ENCODE assay signal across 8 mouse cellular contexts in the genomic region with DNA sequence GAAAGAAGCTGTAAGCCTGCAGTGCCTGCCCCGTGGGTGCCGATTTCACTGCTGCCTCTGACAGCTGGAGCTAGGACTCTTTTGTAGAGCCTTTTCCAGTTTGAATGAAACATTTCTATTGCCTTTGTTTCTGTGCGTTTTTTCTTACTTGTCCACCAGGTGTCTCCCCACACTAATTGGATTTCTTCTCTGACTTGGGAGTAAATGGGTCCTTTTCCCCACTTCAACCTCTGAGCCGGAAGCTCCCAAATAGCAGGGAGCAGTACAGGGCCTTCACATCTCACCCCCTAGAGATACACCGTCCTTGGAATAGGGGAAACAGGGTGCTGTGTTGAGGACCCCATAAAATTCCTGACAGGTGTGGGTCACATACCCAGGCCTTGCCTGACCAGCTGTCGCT. TPM values are rescaled to one million over a fixed set of nuclear protein-coding genes. Genes with fewer than 3 reads are reported as not detected.
DNase-seq lines count a peak whose midpoint lies in the region; ATAC-seq and TF ChIP-seq lines count a peak whose summit lies in the region.
"Had no signal": no experiment of that assay in that cellular context is flagged by ENCODE, and none has a peak within 500 bp of the region (broad histone marks: within the 10 kb centered on the region; RNA-seq: fewer than 3 reads in every experiment).

No protein-coding gene starts in this region.

- no peaks in the 10 kb centered on the region for H3K9me3 ChIP-seq in CH12.LX (replicated peaks; ENCODE audit: low read length)
- no peaks in the 10 kb centered on the region for H3K9me3 ChIP-seq in forebrain, embryonic 15.5 days
- H3K9me3 ChIP-seq in limb, embryonic 13.5 days: no peaks in the 10 kb centered on the region
- H3K9me3 ChIP-seq in stomach, embryonic 16.5 days (replicated peaks; ENCODE audit: control insufficient read depth, low read length): no peaks in the 10 kb centered on the region

- no peak for TF ChIP-seq EP300 in CH12.LX (IDR thresholded peaks at IDR 0.05; ENCODE audit: low read length)

- no peak overlapping the region for H3K4me3 ChIP-seq in CH12.LX (replicated peaks in 1 of 3; ENCODE audit: low read depth in 2 of 3, low read length in 2 of 3, poor library complexity in 1 of 3)
- H3K4me3 ChIP-seq in forebrain, embryonic 15.5 days: no peak overlapping the region
- no peak overlapping the region for H3K4me3 ChIP-seq in limb, embryonic 13.5 days
- H3K4me3 ChIP-seq in stomach, embryonic 16.5 days (replicated peaks; ENCODE audit: low read length): no peak overlapping the region

- H3K79me2 ChIP-seq in CH12.LX (replicated peaks; ENCODE audit: control insufficient read depth, extremely low read depth, insufficient read depth, poor library complexity, severe bottlenecking): peaks cover 8% of the 10 kb centered on the region; the same call in 1 of the 2 replicates

- H3K36me3 ChIP-seq in CH12.LX (replicated peaks in 1 of 2; ENCODE audit: control insufficient read depth in 1 of 2, insufficient read depth in 1 of 2, low read length in 1 of 2): peaks cover 28 to 54% of the 10 kb centered on the region in 2 experiments
- H3K36me3 ChIP-seq in forebrain, embryonic 15.5 days: peaks cover 27% of the 10 kb centered on the region
- peaks cover 41% of the 10 kb centered on the region for H3K36me3 ChIP-seq in limb, embryonic 13.5 days
- H3K36me3 ChIP-seq in stomach, embryonic 16.5 days (ENCODE audit: control insufficient read depth, insufficient read depth, low read length): peaks cover 10% of the 10 kb centered on the region; the same call in 1 of the 2 replicates

- peaks cover 8% of the 10 kb centered on the region for H3K27me3 ChIP-seq in CH12.LX (replicated peaks)
- no peaks in the 10 kb centered on the region for H3K27me3 ChIP-seq in forebrain, embryonic 15.5 days
- no peaks in the 10 kb centered on the region for H3K27me3 ChIP-seq in limb, embryonic 13.5 days
- H3K27me3 ChIP-seq in stomach, embryonic 16.5 days (ENCODE audit: control insufficient read depth, insufficient read depth, low read length): no peaks in the 10 kb centered on the region

- no peak overlapping the region for H3K4me2 ChIP-seq in CH12.LX (ENCODE audit: insufficient read depth, low read depth, poor library complexity, severe bottlenecking)
- no peak overlapping the region for H3K4me2 ChIP-seq in forebrain, embryonic 15.5 days (replicated peaks)
- peak overlapping the region; percentile 91; the same call in 1 of the 2 replicates for H3K4me2 ChIP-seq in limb, embryonic 13.5 days (replicated peaks)
- H3K4me2 ChIP-seq in stomach, embryonic 16.5 days (ENCODE audit: low read depth, low read length): no peak overlapping the region

- in situ Hi-C loops in CH12.LX (cut with MboI; ENCODE audit: low pct_ligation_motif_present, low pct_unique_long_range_greater_than_20kb, low sequenced_read_pairs): no loop called here

- 29% methylated on average over 6 of the region's 6 CpGs for WGBS in forebrain, embryonic 15.5 days
- 30% methylated on average over 6 of the region's 6 CpGs for WGBS in limb, embryonic 13.5 days
- WGBS in stomach, embryonic 16.5 days: 33% methylated on average over 6 of the region's 6 CpGs

- TF ChIP-seq POLR2A in CH12.LX (IDR thresholded peaks at IDR 0.05; ENCODE audit: low read depth, low read length): no peak

- H3K4me1 ChIP-seq in CH12.LX (ENCODE audit: control insufficient read depth in 1 of 2, insufficient read depth in 2 of 2): peaks cover 21 to 59% of the 10 kb centered on the region in 2 experiments
- H3K4me1 ChIP-seq in forebrain, embryonic 15.5 days: peaks cover 55% of the 10 kb centered on the region
- H3K4me1 ChIP-seq in limb, embryonic 13.5 days: peaks cover 46% of the 10 kb centered on the region
- H3K4me1 ChIP-seq in stomach, embryonic 16.5 days (ENCODE audit: control insufficient read depth, insufficient read depth, low read length): peaks cover 28% of the 10 kb centered on the region

- ATAC-seq in forebrain, embryonic 15.5 days (replicated peaks): no peak
- no peak for ATAC-seq in limb, embryonic 13.5 days (ENCODE audit: low FRiP score, low read depth)
- no peak for ATAC-seq in stomach, embryonic 16.5 days (ENCODE audit: insufficient read depth, low FRiP score)

- peak; percentile 65 for DNase-seq in 416B (ENCODE audit: low read depth)
- DNase-seq in CH12.LX (ENCODE audit: extremely low read depth): no peak
- DNase-seq in left cerebral cortex, adult 11 months (ENCODE audit: low spot score): no peak
- no peak for DNase-seq in gastrocnemius, adult 18-20 months (ENCODE audit: low spot score)

- peak; percentile 5 to 76; a peak in 3 of 4 replicates for TF ChIP-seq CTCF in CH12.LX (conservative IDR thresholded peaks at IDR 0.05 in 1 of 2, IDR thresholded peaks at IDR 0.05 in 1 of 2; ENCODE audit: low read depth in 2 of 2, low read length in 2 of 2)

- no peak overlapping the region for H3K9ac ChIP-seq in CH12.LX (ENCODE audit: insufficient read depth, low read depth)
- H3K9ac ChIP-seq in forebrain, embryonic 15.5 days (replicated peaks): 0 out of 2 replicates have a peak overlapping the region, but pooled peaks have one; percentile 9
- 0 out of 2 replicates have a peak overlapping the region, but pooled peaks have one; percentile 19 for H3K9ac ChIP-seq in limb, embryonic 13.5 days
- H3K9ac ChIP-seq in stomach, embryonic 16.5 days (ENCODE audit: low read length): no peak overlapping the region

- H3K27ac ChIP-seq in CH12.LX (ENCODE audit: insufficient read depth, low read depth): no peak overlapping the region
- peak overlapping the region; percentile 67 for H3K27ac ChIP-seq in forebrain, embryonic 15.5 days (replicated peaks)
- H3K27ac ChIP-seq in limb, embryonic 13.5 days: peak overlapping the region; percentile 99; the same call in 1 of the 2 replicates
- H3K27ac ChIP-seq in stomach, embryonic 16.5 days (ENCODE audit: low read length): 0 out of 2 replicates have a peak overlapping the region, but pooled peaks have one; percentile 99

- dilution Hi-C loops in CH12.LX (cut with MboI; ENCODE audit: extremely low pct_ligation_motif_present, extremely low pct_unique_long_range_greater_than_20kb, low sequenced_read_pairs): no loop called here

- TF ChIP-seq RAD21 in CH12.LX (IDR thresholded peaks at IDR 0.05; ENCODE audit: low read depth, low read length): peak; percentile 62

TF ChIP-seq in CH12.LX, 34 proteins besides CTCF, POLR2A, EP300 and RAD21:
- no peak for TF ChIP-seq RCOR1 (conservative IDR thresholded peaks at IDR 0.05; ENCODE audit: low read depth, low read length)
- TF ChIP-seq MAZ (IDR thresholded peaks at IDR 0.05; ENCODE audit: low read depth, low read length): no peak
- peak; percentile 70 for TF ChIP-seq SMC3 (IDR thresholded peaks at IDR 0.05; ENCODE audit: low read depth, low read length)
TF ChIP-seq in CH12.LX: peak in this region for 1.

RNA-seq across cellular contexts. Expression of a gene that starts 1.6 kb away (rescaled TPM):
- 17.5 and 22.1 TPM in 2 replicates for total RNA-seq in CH12.LX (2012; rRNA removed)
- 0.68 and 0.73 TPM in 2 replicates for total RNA-seq in CH12.LX (2014; rRNA removed)
- polyA plus RNA-seq in CH12.LX (2012; ENCODE audit: insufficient read length, low read depth): 2.2 and 3.1 TPM in 2 replicates
- 25.7 and 27.7 TPM in 2 replicates for polyA plus RNA-seq in forebrain, embryonic 15.5 days (2015; fragmentation: Nextera tagmentation; extraction: Ambion mirVana)
- polyA plus RNA-seq in limb, embryonic 13.5 days (2015; fragmentation: Nextera tagmentation; extraction: Ambion mirVana): 68.8 and 68.9 TPM in 2 replicates
- 27.7 and 36.0 TPM in 2 replicates for polyA plus RNA-seq in stomach, embryonic 16.5 days (2015; fragmentation: Nextera tagmentation; extraction: Ambion mirVana)
- 10 to 100 TPM; 17.5 to 25.8 TPM for total RNA-seq in gastrocnemius, adult 18-20 months (2021)

RNA-seq across cellular contexts. Expression of a gene that starts 6.4 kb away (rescaled TPM):
- 72.7 and 76.6 TPM in 2 replicates for total RNA-seq in CH12.LX (2012; rRNA removed)
- 63.5 and 72.7 TPM in 2 replicates for total RNA-seq in CH12.LX (2014; rRNA removed)
- polyA plus RNA-seq in CH12.LX (2012; ENCODE audit: insufficient read length, low read depth): 75.1 and 77.9 TPM in 2 replicates
- polyA plus RNA-seq in forebrain, embryonic 15.5 days (2015; fragmentation: Nextera tagmentation; extraction: Ambion mirVana): 83.9 and 87.1 TPM in 2 replicates
- 69.2 and 76.3 TPM in 2 replicates for polyA plus RNA-seq in limb, embryonic 13.5 days (2015; fragmentation: Nextera tagmentation; extraction: Ambion mirVana)
- polyA plus RNA-seq in stomach, embryonic 16.5 days (2015; fragmentation: Nextera tagmentation; extraction: Ambion mirVana): 62.2 and 64.9 TPM in 2 replicates
- total RNA-seq in gastrocnemius, adult 18-20 months (2021): 10 to 100 TPM; 34.2 to 35.3 TPM

RNA-seq across cellular contexts. Expression of a gene that starts 7.2 kb away (rescaled TPM):
- 18.9 and 21.9 TPM in 2 replicates for total RNA-seq in CH12.LX (2012; rRNA removed)
- total RNA-seq in CH12.LX (2014; rRNA removed): 12.4 and 14.0 TPM in 2 replicates
- 30.1 and 32.4 TPM in 2 replicates for polyA plus RNA-seq in CH12.LX (2012; ENCODE audit: insufficient read length, low read depth)
- polyA plus RNA-seq in forebrain, embryonic 15.5 days (2015; fragmentation: Nextera tagmentation; extraction: Ambion mirVana): 24.0 and 24.4 TPM in 2 replicates
- polyA plus RNA-seq in limb, embryonic 13.5 days (2015; fragmentation: Nextera tagmentation; extraction: Ambion mirVana): 22.7 and 24.1 TPM in 2 replicates
- polyA plus RNA-seq in stomach, embryonic 16.5 days (2015; fragmentation: Nextera tagmentation; extraction: Ambion mirVana): 17.1 and 17.2 TPM in 2 replicates
- total RNA-seq in gastrocnemius, adult 18-20 months (2021): 10 to 100 TPM; 17.8 to 20.8 TPM

RNA-seq across cellular contexts. Expression of a gene that starts 23.7 kb away (rescaled TPM):
- 0.55 and 1.1 TPM in 2 replicates for total RNA-seq in CH12.LX (2012; rRNA removed)
- total RNA-seq in CH12.LX (2014; rRNA removed): 0.38 and 0.71 TPM in 2 replicates
- 8.3 and 8.4 TPM in 2 replicates for polyA plus RNA-seq in CH12.LX (2012; ENCODE audit: insufficient read length, low read depth)
- 14.4 and 15.5 TPM in 2 replicates for polyA plus RNA-seq in forebrain, embryonic 15.5 days (2015; fragmentation: Nextera tagmentation; extraction: Ambion mirVana)
- polyA plus RNA-seq in limb, embryonic 13.5 days (2015; fragmentation: Nextera tagmentation; extraction: Ambion mirVana): 6.9 and 7.4 TPM in 2 replicates
- polyA plus RNA-seq in stomach, embryonic 16.5 days (2015; fragmentation: Nextera tagmentation; extraction: Ambion mirVana): 4.6 and 5.5 TPM in 2 replicates
- under 1 TPM; 0.16 to 0.19 TPM for total RNA-seq in gastrocnemius, adult 18-20 months (2021)

RNA-seq across cellular contexts. Expression of a gene that starts 32.9 kb away (rescaled TPM):
- total RNA-seq in CH12.LX (2012; rRNA removed) (0.04 and 0.17 TPM in 2 replicates), CH12.LX (2014; rRNA removed) (0.12 and 0.20 TPM in 2 replicates)
- 0.15 TPM in 1 of 2 replicates, not detected in the other for polyA plus RNA-seq in CH12.LX (2012; ENCODE audit: insufficient read length, low read depth)
- 1.7 and 2.2 TPM in 2 replicates for polyA plus RNA-seq in forebrain, embryonic 15.5 days (2015; fragmentation: Nextera tagmentation; extraction: Ambion mirVana)
- 0.41 and 0.56 TPM in 2 replicates for polyA plus RNA-seq in limb, embryonic 13.5 days (2015; fragmentation: Nextera tagmentation; extraction: Ambion mirVana)
- polyA plus RNA-seq in stomach, embryonic 16.5 days (2015; fragmentation: Nextera tagmentation; extraction: Ambion mirVana): 0.21 and 0.48 TPM in 2 replicates
- 1 to 10 TPM; 4.7 to 5.4 TPM for total RNA-seq in gastrocnemius, adult 18-20 months (2021)
- polyA plus RNA-seq: liver, embryonic 16.5 days had no signal

Comparison
In these comparisons a context has a peak if more than half of its experiments do, and no peak if none do; other contexts are left out.
1. H3K9ac ChIP-seq: peak in forebrain, embryonic 15.5 days (single experiment) and limb, embryonic 13.5 days (single experiment); none in CH12.LX (single experiment) and stomach, embryonic 16.5 days (single experiment).